In the genomic region with DNA sequence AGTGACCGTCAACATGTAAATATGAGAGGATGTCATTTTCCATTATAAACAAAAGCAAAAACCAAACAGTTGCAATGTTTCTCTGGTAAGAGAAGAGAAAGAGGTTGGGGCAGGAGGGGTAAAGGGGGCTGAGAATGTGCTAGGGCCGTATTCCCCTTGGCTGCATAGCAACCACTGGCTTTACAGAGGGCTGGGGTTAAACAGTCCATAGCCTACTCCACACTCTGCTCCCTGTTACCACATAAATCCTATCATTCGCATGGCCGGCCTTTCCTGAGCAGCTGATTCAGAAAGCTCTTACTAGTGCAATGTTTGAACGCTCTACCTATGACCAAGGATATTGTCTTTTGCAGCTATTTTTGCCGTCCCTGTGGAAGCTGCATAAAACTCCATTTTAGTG, we compare ENCODE assay signal across 28 mouse cellular contexts.
DNase-seq lines count a peak whose midpoint lies in the region; ATAC-seq lines count a peak whose summit lies in the region.
"Had no signal": no experiment of that assay in that cellular context is flagged by ENCODE, and none has a peak within 500 bp of the region (broad histone marks: within the 10 kb centered on the region; RNA-seq: fewer than 3 reads in every experiment).

No protein-coding gene starts in this region.

- no peak overlapping the region for H3K9ac ChIP-seq in hindbrain, embryonic 16.5 days (ENCODE audit: low read depth, low read length)
- H3K9ac ChIP-seq in midbrain, embryonic 13.5 days (replicated peaks): no peak overlapping the region
- no peak overlapping the region for H3K9ac ChIP-seq in midbrain, embryonic 15.5 days
- H3K9ac ChIP-seq: heart, embryonic 12.5 days; limb, embryonic 15.5 days; liver, embryonic 13.5 days; stomach, embryonic 15.5 days had no signal

- peak; percentile 69; the same call in 1 of the 2 replicates for ATAC-seq in hindbrain, embryonic 16.5 days
- ATAC-seq in midbrain, embryonic 13.5 days: peak; percentile 58; the same call in 1 of the 2 replicates
- ATAC-seq in midbrain, embryonic 15.5 days (replicated peaks): no peak
- no peak for ATAC-seq in megakaryocyte progenitor cell, adult 5-6 weeks (replicated peaks; ENCODE audit: poor library complexity)
- ATAC-seq: intestine, embryonic 16.5 days; lung, postnatal 0 days had no signal

- WGBS in hindbrain, embryonic 16.5 days: 74% methylated on average over 6 of the region's 6 CpGs
- WGBS in hindbrain, embryonic 10.5 days: 84% methylated on average over 6 of the region's 6 CpGs
- whole genome bisulfite sequencing in midbrain, embryonic 13.5 days: 61% methylated on average over 6 of the region's 6 CpGs
- 71% methylated on average over 6 of the region's 6 CpGs for WGBS in midbrain, embryonic 15.5 days

- H3K4me1 ChIP-seq in hindbrain, embryonic 16.5 days (ENCODE audit: control insufficient read depth, insufficient read depth, low read depth, low read length): no peaks in the 10 kb centered on the region
- no peaks in the 10 kb centered on the region for H3K4me1 ChIP-seq in hindbrain, embryonic 10.5 days (replicated peaks)
- no peaks in the 10 kb centered on the region for H3K4me1 ChIP-seq in midbrain, embryonic 13.5 days (replicated peaks)
- no peaks in the 10 kb centered on the region for H3K4me1 ChIP-seq in midbrain, embryonic 15.5 days
- H3K4me1 ChIP-seq: limb, embryonic 10.5 days; limb, embryonic 15.5 days; liver, embryonic 13.5 days; stomach, embryonic 15.5 days had no signal

- H3K27ac ChIP-seq in hindbrain, embryonic 16.5 days (ENCODE audit: low read depth, low read length): no peak overlapping the region
- no peak overlapping the region for H3K27ac ChIP-seq in hindbrain, embryonic 10.5 days
- no peak overlapping the region for H3K27ac ChIP-seq in midbrain, embryonic 13.5 days
- H3K27ac ChIP-seq in midbrain, embryonic 15.5 days: no peak overlapping the region
- H3K27ac ChIP-seq: gastrocnemius, adult 2 months; heart, adult 2 months; limb, embryonic 10.5 days; limb, embryonic 15.5 days; liver, embryonic 13.5 days; stomach, embryonic 15.5 days had no signal

- DNase-seq in embryo, embryonic 9.5 days (ENCODE audit: extremely low spot score): peak; percentile 5
- DNase-seq in embryo, embryonic 10.5 days (ENCODE audit: low spot score): no peak
- no peak for DNase-seq in hindbrain, embryonic 10.5 days (ENCODE audit: low spot score)
- DNase-seq: adrenal gland, adult 8-10 months; cerebellum, adult 8-10 months; cerebellum, postnatal 25 days; gastrocnemius, adult 2 months; gastrocnemius, postnatal 36 days; heart, adult 2 months; kidney, adult 8-10 months; kidney, postnatal 14 days; layer of hippocampus, adult 9-11 months; liver, embryonic 13.5 days; lung, adult 18-20 months; lung, postnatal 4 days; right cerebral cortex, postnatal 25 days; thymus, postnatal 14 days had no signal

- H3K27me3 ChIP-seq in hindbrain, embryonic 16.5 days (replicated peaks; ENCODE audit: control insufficient read depth, insufficient read depth, low read length): no peaks in the 10 kb centered on the region
- H3K27me3 ChIP-seq in hindbrain, embryonic 10.5 days (ENCODE audit: insufficient read depth, poor library complexity, severe bottlenecking): no peaks in the 10 kb centered on the region
- no peaks in the 10 kb centered on the region for H3K27me3 ChIP-seq in midbrain, embryonic 13.5 days
- H3K27me3 ChIP-seq in midbrain, embryonic 15.5 days (replicated peaks): no peaks in the 10 kb centered on the region
- H3K27me3 ChIP-seq: heart, embryonic 12.5 days; limb, embryonic 15.5 days; liver, embryonic 13.5 days; stomach, embryonic 15.5 days had no signal

- H3K4me2 ChIP-seq in hindbrain, embryonic 16.5 days (ENCODE audit: low read length): no peak overlapping the region
- no peak overlapping the region for H3K4me2 ChIP-seq in midbrain, embryonic 13.5 days (replicated peaks)
- H3K4me2 ChIP-seq in midbrain, embryonic 15.5 days: no peak overlapping the region
- H3K4me2 ChIP-seq: heart, embryonic 12.5 days; limb, embryonic 15.5 days; liver, embryonic 13.5 days; stomach, embryonic 15.5 days had no signal

- no peaks in the 10 kb centered on the region for H3K36me3 ChIP-seq in hindbrain, embryonic 16.5 days (ENCODE audit: control insufficient read depth, insufficient read depth, low read length)
- H3K36me3 ChIP-seq in hindbrain, embryonic 10.5 days: no peaks in the 10 kb centered on the region
- H3K36me3 ChIP-seq in midbrain, embryonic 13.5 days: no peaks in the 10 kb centered on the region
- H3K36me3 ChIP-seq in midbrain, embryonic 15.5 days (replicated peaks): no peaks in the 10 kb centered on the region
- H3K36me3 ChIP-seq: G1E; heart, embryonic 12.5 days; limb, embryonic 10.5 days; limb, embryonic 15.5 days; liver, embryonic 13.5 days; stomach, embryonic 15.5 days had no signal

- no peak overlapping the region for H3K4me3 ChIP-seq in hindbrain, embryonic 16.5 days (ENCODE audit: low read length)
- no peak overlapping the region for H3K4me3 ChIP-seq in hindbrain, embryonic 10.5 days
- no peak overlapping the region for H3K4me3 ChIP-seq in midbrain, embryonic 13.5 days (replicated peaks)
- H3K4me3 ChIP-seq in midbrain, embryonic 15.5 days: no peak overlapping the region
- H3K4me3 ChIP-seq: gastrocnemius, adult 2 months; heart, adult 2 months; heart, embryonic 12.5 days; limb, embryonic 10.5 days; limb, embryonic 15.5 days; liver, embryonic 13.5 days; stomach, embryonic 15.5 days had no signal

- H3K9me3 ChIP-seq in hindbrain, embryonic 16.5 days (ENCODE audit: control insufficient read depth, low read length): no peaks in the 10 kb centered on the region
- no peaks in the 10 kb centered on the region for H3K9me3 ChIP-seq in hindbrain, embryonic 10.5 days
- H3K9me3 ChIP-seq in midbrain, embryonic 13.5 days: no peaks in the 10 kb centered on the region
- no peaks in the 10 kb centered on the region for H3K9me3 ChIP-seq in midbrain, embryonic 15.5 days
- H3K9me3 ChIP-seq: G1E; heart, embryonic 12.5 days; limb, embryonic 10.5 days; limb, embryonic 15.5 days; liver, embryonic 13.5 days; stomach, embryonic 15.5 days had no signal

Comparison
In these comparisons a context has a peak if more than half of its experiments do, and no peak if none do; other contexts are left out.
1. ATAC-seq: peak in hindbrain, embryonic 16.5 days (single experiment) and midbrain, embryonic 13.5 days (single experiment); none in midbrain, embryonic 15.5 days (single experiment) and megakaryocyte progenitor cell, adult 5-6 weeks (single experiment).